Mouse (Mus musculus) stomach, postnatal 0 days (tissue): ENCODE measurements at regions not wholly inside any gene's neighbourhood (a gene's known extent, or its start where the extent isn't known, plus 50 kb on each side); places are given as distances from the start of the nearest gene placed in this dataset.

Experiments
- CTCF ChIP-seq: IDR thresholded peaks from 2 replicates; pipeline ENCODE4 v1.5.1; 2016; ENCODE audit warnings: antibody characterized with exemption, low read depth, mild to moderate bottlenecking, moderate library complexity
- EP300 ChIP-seq: optimal IDR thresholded peaks from 2 replicates; pipeline ENCODE3; 2016; ENCODE audit warnings: antibody characterized with exemption

- TF ChIP-seq CTCF (no peak), EP300 (no peak)
Measured at GRCm38 (mm10) chr10:67663028-67663427, 114.3 kb upstream of the Ado start.
